Mouse (Mus musculus) liver, embryonic 14.5 days (tissue): ENCODE measurements around the gene Cnfn. TPM values are rescaled to one million over a fixed set of nuclear protein-coding genes. Genes with fewer than 3 reads are reported as not detected.

ENCODE experiments used
- ATAC-seq: fragments of 200-750 bp; cut with Nextera tagmentation; 2 replicates; pipeline ENCODE4 v1.8.0; 2017; ENCODE audit warnings: moderate number of reproducible peaks, mild to moderate bottlenecking, moderate library complexity; ENCODE audit not compliant: insufficient read depth
- DNase-seq, 3 experiments: peaks; one replicate each; pipeline ENCODE4 v3.0.0-alpha.2; 2012 to 2013; ENCODE audit warnings: low read depth in 3 of 3, low spot score in 3 of 3
- H3K27ac ChIP-seq: fragments of 300-500 bp; sonication (generic); 2 replicates; pipeline ENCODE4 v1.5.1; 2014; ENCODE audit warnings: moderate library complexity, mild to moderate bottlenecking, control low read depth, inconsistent platforms
- H3K27me3 ChIP-seq: fragments of 300-500 bp; sonication (generic); 2 replicates; pipeline ENCODE4 v1.6.1; 2014; ENCODE audit warnings: mild to moderate bottlenecking, low read length, moderate library complexity; ENCODE audit not compliant: control insufficient read depth, insufficient read depth
- H3K36me3 ChIP-seq: fragments of 300-500 bp; sonication (generic); replicated peaks from 2 replicates; pipeline ENCODE4 v1.6.1; 2014; ENCODE audit warnings: low read depth; ENCODE audit not compliant: control insufficient read depth, insufficient read depth
- H3K4me1 ChIP-seq, 2 experiments: fragments of 200-500 bp in 1 of 2; fragments of 300-500 bp in 1 of 2; sonication (generic) in 1 of 2; replicated peaks; 2 replicates each; pipeline ENCODE4 v1.6.1; 2012 to 2014; ENCODE audit warnings: antibody characterized with exemption in 1 of 2, inconsistent platforms in 1 of 2, low read length in 1 of 2; ENCODE audit not compliant: control insufficient read depth in 2 of 2, insufficient read depth in 2 of 2
- H3K4me2 ChIP-seq: fragments of 300-500 bp; sonication (generic); 2 replicates; pipeline ENCODE4 v1.6.1; 2014; ENCODE audit warnings: low read depth, mild to moderate bottlenecking, control low read depth, moderate library complexity
- H3K4me3 ChIP-seq, 2 experiments: fragments of 200-500 bp in 1 of 2; fragments of 300-500 bp in 1 of 2; sonication (generic) in 1 of 2; 2 replicates each; pipeline ENCODE4 v1.5.1; 2012 to 2014; ENCODE audit warnings: low read depth in 2 of 2, low read length in 2 of 2, mild to moderate bottlenecking in 2 of 2, control low read depth in 1 of 2, inconsistent platforms in 1 of 2, moderate library complexity in 1 of 2; ENCODE audit not compliant: insufficient read depth in 1 of 2
- H3K9ac ChIP-seq: fragments of 300-500 bp; sonication (generic); replicated peaks from 2 replicates; pipeline ENCODE4 v1.6.1; 2014; ENCODE audit warnings: mild to moderate bottlenecking, control low read depth, moderate library complexity
- H3K9me3 ChIP-seq: fragments of 300-500 bp; sonication (generic); 2 replicates; pipeline ENCODE4 v1.6.1; 2016; ENCODE audit warnings: low read length, mixed read lengths; ENCODE audit not compliant: control insufficient read depth
- CTCF ChIP-seq: IDR thresholded peaks from 2 replicates; pipeline ENCODE4 v1.5.1; 2016; ENCODE audit warnings: antibody characterized with exemption, low read depth, control low read depth
- EP300 ChIP-seq: IDR thresholded peaks from 2 replicates; pipeline ENCODE4 v1.6.1; 2016; ENCODE audit warnings: antibody characterized with exemption, low read depth
- WGBS: fragments of 180-500 bp; shearing (Covaris S2); extraction: QIAGEN DNeasy Blood & Tissue Kit; methylation state at CpG from one replicate; pipeline ENCODE4 v1.1.7; 2014; ENCODE audit not compliant: insufficient replicate concordance; 5-methylcytosine and 5-hydroxymethylcytosine counted together
- polyA plus RNA-seq, 2 experiments: library from polyadenylated mRNA; depleted of rRNA in 1 of 2; stranded (reverse) in 1 of 2; unstranded in 1 of 2; fragments of >200 nt; fragmentation: Nextera tagmentation in 1 of 2; extraction: Ambion mirVana in 1 of 2; gene quantifications; 2 replicates each; pipeline versions ENCODE4 v1.2.1 to v1.2.3; 2012 to 2014

Gene Cnfn
- polyA plus RNA-seq, 2 experiments: not detected

DNA sequence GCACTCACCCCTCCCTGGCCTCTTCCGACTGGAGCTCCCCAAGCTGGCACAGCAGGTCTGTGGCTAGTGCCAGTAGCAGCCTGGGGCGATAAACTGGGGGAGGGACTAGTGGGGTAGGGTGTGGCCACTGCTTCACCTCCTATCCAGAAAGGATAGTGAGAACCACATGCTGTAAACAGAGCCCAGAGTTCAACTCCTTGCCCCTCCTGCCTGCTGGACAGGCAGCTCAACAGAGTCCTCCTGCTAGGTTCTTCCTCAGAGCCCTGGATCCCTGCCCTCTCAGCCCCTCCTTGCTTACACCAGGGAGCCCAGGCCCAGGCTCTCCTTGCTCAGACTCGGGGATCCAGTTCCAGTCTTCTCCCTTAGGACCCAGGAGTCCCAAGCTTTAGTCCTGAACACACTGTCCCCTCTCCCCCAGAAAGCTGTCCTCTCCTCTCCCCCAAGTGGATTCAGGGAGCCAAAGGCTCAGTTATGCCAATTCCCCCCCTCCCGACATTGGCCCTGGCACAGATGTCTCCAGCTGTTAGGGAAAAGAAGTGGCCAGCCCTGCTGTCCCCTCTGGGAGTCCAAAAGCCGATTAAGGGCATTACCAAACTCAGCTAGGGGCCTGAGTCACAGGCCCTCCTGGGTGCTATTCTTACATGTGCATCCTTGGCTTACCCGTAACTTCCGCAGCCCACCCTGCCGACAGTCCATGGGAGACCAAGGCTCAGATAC, 20.7 kb upstream of the Cnfn start:
- 60% methylated on average over 8 of the region's 8 CpGs for WGBS
- H3K27ac ChIP-seq: peak overlapping the region; percentile 42
- DNase-seq (peak; percentile 63 to 65 (median 64)), ATAC-seq (peak; percentile 90)
- H3K9me3 ChIP-seq: no peaks in the 10 kb centered on the region
- H3K9ac ChIP-seq: peak overlapping the region; percentile 44
- H3K4me2 ChIP-seq: peak overlapping the region; percentile 48
- no peak for TF ChIP-seq EP300
- no peak for TF ChIP-seq CTCF
- peaks cover 2% of the 10 kb centered on the region; the same call in 1 of the 2 replicates for H3K36me3 ChIP-seq
- no peak overlapping the region for H3K4me3 ChIP-seq
- H3K27me3 ChIP-seq: no peaks in the 10 kb centered on the region
- peaks cover 32 to 39% of the 10 kb centered on the region in 2 experiments for H3K4me1 ChIP-seq

DNA sequence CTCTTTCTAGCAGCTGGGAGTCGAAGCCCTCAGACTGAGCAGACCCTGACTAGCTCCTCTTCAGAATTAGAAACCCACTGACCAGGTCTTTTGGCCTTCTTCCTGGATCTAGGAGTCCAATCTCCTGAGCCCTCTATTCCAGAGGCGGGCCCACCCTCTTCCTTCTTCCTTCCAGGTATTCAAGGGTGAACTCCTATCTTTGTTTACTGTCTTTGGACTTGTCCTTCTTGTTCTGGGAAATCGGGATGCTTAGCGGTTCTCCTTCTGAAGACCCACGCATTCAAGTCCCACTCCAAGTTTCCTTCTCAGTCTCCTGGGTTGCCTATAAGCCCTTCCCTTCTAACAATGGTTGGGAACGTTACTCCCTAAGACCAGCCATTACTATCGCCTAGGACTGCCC, 19.4 kb upstream of the Cnfn start:
- no peak for TF ChIP-seq CTCF
- peaks cover 2% of the 10 kb centered on the region; the same call in 1 of the 2 replicates for H3K36me3 ChIP-seq
- no peak overlapping the region for H3K27ac ChIP-seq
- WGBS: 80% methylated on average over 7 of the region's 7 CpGs
- DNase-seq: no peak
- peaks cover 26 to 32% of the 10 kb centered on the region in 2 experiments for H3K4me1 ChIP-seq
- ATAC-seq: no peak
- no peak overlapping the region for H3K4me3 ChIP-seq
- no peaks in the 10 kb centered on the region for H3K27me3 ChIP-seq
- H3K4me2 ChIP-seq: no peak overlapping the region
- no peak overlapping the region for H3K9ac ChIP-seq
- H3K9me3 ChIP-seq: no peaks in the 10 kb centered on the region

DNA sequence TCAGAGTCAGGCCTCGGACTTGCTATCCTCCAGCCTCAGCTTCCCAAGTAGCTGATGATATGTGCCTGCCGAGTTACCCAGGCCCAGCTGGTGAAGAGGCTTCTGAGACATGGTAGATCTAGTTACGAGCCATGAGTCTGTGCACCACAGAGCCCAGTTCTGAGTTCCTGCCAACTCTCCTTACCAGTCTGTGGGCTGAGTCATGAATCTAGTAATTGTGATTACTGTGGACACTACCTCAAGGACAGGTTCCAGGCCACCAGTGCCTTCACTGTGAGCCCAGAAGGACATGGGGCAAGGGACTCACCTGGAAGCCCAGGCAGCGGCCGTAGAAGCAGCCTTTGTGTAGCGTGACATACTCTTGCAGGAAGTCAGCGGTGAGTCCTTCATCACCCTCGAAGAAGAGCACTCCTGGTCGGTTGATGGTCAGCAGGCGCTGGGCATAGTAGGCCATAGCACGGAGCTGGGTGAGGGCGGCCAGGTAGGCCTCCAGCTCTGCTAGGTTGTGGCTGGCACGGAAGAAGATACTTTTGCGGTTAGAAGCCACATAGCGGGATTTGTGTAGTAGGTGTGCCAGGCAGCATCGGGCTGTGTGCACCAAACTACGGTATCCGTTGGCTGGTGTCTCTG, 18.4 kb upstream of the Cnfn start:
- Histone ChIP-seq H3K9ac (no peak overlapping the region), H3K27ac (no peak overlapping the region), H3K36me3 (peaks cover 2% of the 10 kb centered on the region; the same call in 1 of the 2 replicates), H3K4me2 (no peak overlapping the region), H3K9me3 (no peaks in the 10 kb centered on the region), H3K4me3 (no peak overlapping the region), H3K4me1 (peaks cover 26 to 32% of the 10 kb centered on the region in 2 experiments), H3K27me3 (no peaks in the 10 kb centered on the region)
- DNase-seq: no peak
- TF ChIP-seq CTCF: no peak
- TF ChIP-seq EP300: no peak
- 85% methylated on average over 18 of the region's 18 CpGs for WGBS
- no peak for ATAC-seq

DNA sequence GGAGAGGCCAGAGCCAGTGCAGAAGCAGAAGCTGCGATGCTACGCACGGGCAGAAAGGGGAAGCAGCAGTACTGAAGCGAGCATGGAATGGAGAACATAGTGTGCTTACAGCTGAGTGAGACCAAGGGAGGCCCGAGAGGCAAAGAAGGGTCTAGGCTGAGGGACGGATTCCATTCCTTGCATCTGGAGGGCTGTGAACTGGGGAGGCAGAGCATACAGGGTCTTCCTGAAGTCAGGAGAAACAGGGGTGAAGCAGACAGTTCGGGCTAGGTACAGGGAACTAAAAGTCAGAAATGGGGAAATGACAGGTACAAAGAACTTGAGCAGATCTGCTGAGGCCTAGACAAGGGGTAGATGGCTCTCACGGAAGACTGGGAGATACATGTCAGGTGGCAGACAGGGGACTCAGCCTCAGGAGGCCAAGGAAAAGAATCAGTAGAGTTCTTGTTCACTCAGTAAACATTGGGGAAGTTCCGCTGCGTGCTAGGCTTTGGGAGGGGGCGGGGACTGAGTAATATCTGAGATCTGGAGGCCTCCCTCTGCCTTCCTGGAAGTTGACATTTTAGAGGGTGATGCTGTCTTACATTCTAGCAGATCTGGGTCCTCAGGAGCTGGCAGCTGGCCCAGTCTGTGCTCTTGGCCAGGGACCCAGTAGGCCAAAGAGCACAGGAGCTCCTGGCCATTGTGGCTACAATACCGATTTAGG, 16.5 kb upstream of the Cnfn start:
- peaks cover 26 to 32% of the 10 kb centered on the region in 2 experiments for H3K4me1 ChIP-seq
- DNase-seq: peak in 2 of 3 experiments; percentile 39 to 54
- H3K4me2 ChIP-seq: peak overlapping the region; percentile 23
- H3K36me3 ChIP-seq: peaks cover 2% of the 10 kb centered on the region; the same call in 1 of the 2 replicates
- no peaks in the 10 kb centered on the region for H3K27me3 ChIP-seq
- no peaks in the 10 kb centered on the region for H3K9me3 ChIP-seq
- no peak for ATAC-seq
- 24% methylated on average over 12 of the region's 12 CpGs for WGBS
- no peak overlapping the region for H3K4me3 ChIP-seq
- H3K27ac ChIP-seq: peak overlapping the region; percentile 31
- H3K9ac ChIP-seq: peak overlapping the region; percentile 31
- no peak for TF ChIP-seq EP300
- no peak for TF ChIP-seq CTCF

DNA sequence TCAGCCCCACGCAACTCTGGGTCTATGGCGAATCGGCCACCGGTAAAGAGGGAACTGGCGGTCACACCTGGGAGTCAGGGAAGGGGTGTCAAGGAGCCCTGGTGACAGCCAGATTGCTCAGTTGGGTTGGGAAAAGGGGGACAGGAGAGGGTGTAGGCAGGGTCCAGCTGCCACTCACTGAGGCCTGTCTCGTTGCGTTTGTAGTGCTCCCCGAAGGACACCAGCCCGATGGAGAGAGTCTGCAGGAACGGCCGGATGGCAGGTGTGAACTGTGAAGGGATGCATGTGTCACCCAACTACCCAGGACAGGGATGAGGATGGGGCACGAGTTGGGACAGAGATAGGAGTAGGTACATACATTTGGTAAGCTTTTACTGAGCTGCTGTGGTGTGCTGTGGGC, 15.7 kb upstream of the Cnfn start:
- no peaks in the 10 kb centered on the region for H3K27me3 ChIP-seq
- ATAC-seq (no peak), DNase-seq (no peak)
- H3K4me2 ChIP-seq: no peak overlapping the region
- H3K4me3 ChIP-seq: no peak overlapping the region
- 76% methylated on average over 12 of the region's 12 CpGs for WGBS
- H3K4me1 ChIP-seq: peaks cover 24 to 29% of the 10 kb centered on the region in 2 experiments
- no peak for TF ChIP-seq EP300
- no peak for TF ChIP-seq CTCF
- H3K36me3 ChIP-seq: peaks cover 2% of the 10 kb centered on the region; the same call in 1 of the 2 replicates
- no peak overlapping the region for H3K27ac ChIP-seq
- H3K9ac ChIP-seq: no peak overlapping the region
- no peaks in the 10 kb centered on the region for H3K9me3 ChIP-seq
